Mouse (Mus musculus) CH12.LX (cell line): ENCODE data around the gene Ddias. TPM values are rescaled to one million over a fixed set of nuclear protein-coding genes. Genes with fewer than 3 reads are reported as not detected.

Source experiments
- DNase-seq: peaks from one replicate; pipeline ENCODE4 v3.0.0-alpha.2; 2013; ENCODE audit errors: extremely low read depth
- H3K27ac ChIP-seq: 2 replicates; pipeline ENCODE4 v1.5.1; 2012; ENCODE audit warnings: low read depth, mild to moderate bottlenecking, control low read depth, moderate library complexity; ENCODE audit not compliant: insufficient read depth
- H3K27me3 ChIP-seq: replicated peaks from 2 replicates; pipeline ENCODE3; 2012; ENCODE audit warnings: inconsistent platforms
- H3K36me3 ChIP-seq, 2 experiments: replicated peaks in 1 of 2; 2 replicates each; pipeline versions ENCODE3 to v1.6.1; 2012; ENCODE audit warnings: inconsistent platforms in 1 of 2, low read length in 1 of 2, mild to moderate bottlenecking in 1 of 2, mixed read lengths in 1 of 2, moderate library complexity in 1 of 2; ENCODE audit not compliant: control insufficient read depth in 1 of 2, insufficient read depth in 1 of 2
- H3K4me1 ChIP-seq, 2 experiments: 2 replicates each; pipeline ENCODE4 v1.6.1; 2012; ENCODE audit warnings: inconsistent platforms in 1 of 2, moderate library complexity in 1 of 2; ENCODE audit not compliant: insufficient read depth in 2 of 2, control insufficient read depth in 1 of 2
- H3K4me2 ChIP-seq: 2 replicates; pipeline ENCODE4 v1.6.1; 2012; ENCODE audit warnings: low read depth, mild to moderate bottlenecking, control low read depth; ENCODE audit not compliant: poor library complexity, insufficient read depth, severe bottlenecking
- H3K4me3 ChIP-seq, 3 experiments: fragments of 150-350 bp in 1 of 3; sonication (generic) in 1 of 3; replicated peaks in 1 of 3; 2 replicates each; pipeline versions ENCODE3 to v1.5.1; 2011 to 2012; ENCODE audit warnings: low read depth in 2 of 3, low read length in 2 of 3, mild to moderate bottlenecking in 2 of 3, moderate library complexity in 2 of 3, control low read depth in 1 of 3, improper control_type of control experiment in 1 of 3, inconsistent platforms in 1 of 3, mixed read lengths in 1 of 3; ENCODE audit not compliant: poor library complexity in 1 of 3
- H3K79me2 ChIP-seq: replicated peaks from 2 replicates; pipeline ENCODE4 v1.6.1; 2012; ENCODE audit warnings: mild to moderate bottlenecking, moderate library complexity; ENCODE audit not compliant: control insufficient read depth, poor library complexity, insufficient read depth, severe bottlenecking; ENCODE audit errors: extremely low read depth
- H3K9ac ChIP-seq: 2 replicates; pipeline ENCODE4 v1.6.1; 2012; ENCODE audit warnings: low read depth, mild to moderate bottlenecking, control low read depth, moderate library complexity; ENCODE audit not compliant: insufficient read depth
- H3K9me3 ChIP-seq: replicated peaks from 2 replicates; pipeline ENCODE3; 2012; ENCODE audit warnings: low read length, inconsistent platforms, mixed read lengths
- BHLHE40 ChIP-seq: IDR thresholded peaks from 2 replicates; pipeline ENCODE4 v1.6.1; 2011; ENCODE audit warnings: mild to moderate bottlenecking, low read depth, low read length, improper control_type of control experiment
- CTCF ChIP-seq, 2 experiments: IDR thresholded peaks in 1 of 2; conservative IDR thresholded peaks in 1 of 2; 2 replicates each; pipeline ENCODE4 v1.5.1; 2011 to 2012; ENCODE audit warnings: low read depth in 2 of 2, low read length in 2 of 2, improper control_type of control experiment in 1 of 2, inconsistent platforms in 1 of 2, mild to moderate bottlenecking in 1 of 2, moderate library complexity in 1 of 2
- ELF1 ChIP-seq: IDR thresholded peaks from 2 replicates; pipeline ENCODE4 v1.6.1; 2014; ENCODE audit warnings: low read depth, mild to moderate bottlenecking, inconsistent platforms, low read length, improper control_type of control experiment
- EP300 ChIP-seq: IDR thresholded peaks from 2 replicates; pipeline ENCODE4 v1.6.1; 2011; ENCODE audit warnings: low read length, improper control_type of control experiment
- ETS1 ChIP-seq: conservative IDR thresholded peaks from 2 replicates; pipeline ENCODE4 v1.6.1; 2012; ENCODE audit warnings: low read depth, mild to moderate bottlenecking, inconsistent platforms, low read length, improper control_type of control experiment, moderate library complexity
- GABPA ChIP-seq: IDR thresholded peaks from 2 replicates; pipeline ENCODE4 v1.6.1; 2012; ENCODE audit warnings: low read depth, low read length, improper control_type of control experiment, inconsistent platforms; ENCODE audit not compliant: insufficient replicate concordance
- HCFC1 ChIP-seq: IDR thresholded peaks from 2 replicates; pipeline ENCODE4 v1.6.1; 2012; ENCODE audit warnings: low read depth, mild to moderate bottlenecking, inconsistent platforms, low read length, improper control_type of control experiment
- JUN ChIP-seq: IDR thresholded peaks from 2 replicates; pipeline ENCODE4 v1.6.1; 2011; ENCODE audit warnings: low read depth, mild to moderate bottlenecking, low read length, improper control_type of control experiment, moderate library complexity; ENCODE audit not compliant: insufficient read depth
- KAT2A ChIP-seq: IDR thresholded peaks from 2 replicates; pipeline ENCODE4 v1.6.1; 2012; ENCODE audit warnings: low read length, improper control_type of control experiment, inconsistent platforms; ENCODE audit not compliant: insufficient replicate concordance
- MAX ChIP-seq: IDR thresholded peaks from 2 replicates; pipeline ENCODE4 v1.6.1; 2011; ENCODE audit warnings: low read length, improper control_type of control experiment
- MAZ ChIP-seq: IDR thresholded peaks from 2 replicates; pipeline ENCODE4 v1.6.1; 2012; ENCODE audit warnings: low read depth, mild to moderate bottlenecking, inconsistent platforms, low read length, improper control_type of control experiment, moderate library complexity
- MYC ChIP-seq: IDR thresholded peaks from 2 replicates; pipeline ENCODE4 v1.6.1; 2011; ENCODE audit warnings: low read depth, mild to moderate bottlenecking, improper control_type of control experiment, low read length
- POLR2A ChIP-seq: IDR thresholded peaks from 2 replicates; pipeline ENCODE4 v1.6.1; 2011; ENCODE audit warnings: low read depth, mild to moderate bottlenecking, improper control_type of control experiment, low read length
- RAD21 ChIP-seq: IDR thresholded peaks from 2 replicates; pipeline ENCODE4 v1.6.1; 2011; ENCODE audit warnings: low read depth, mild to moderate bottlenecking, low read length, improper control_type of control experiment, moderate library complexity
- RCOR1 ChIP-seq: conservative IDR thresholded peaks from 2 replicates; pipeline ENCODE4 v1.6.1; 2012; ENCODE audit warnings: low read depth, mild to moderate bottlenecking, inconsistent platforms, low read length, improper control_type of control experiment
- SIN3A ChIP-seq: IDR thresholded peaks from 2 replicates; pipeline ENCODE4 v1.6.1; 2012; ENCODE audit warnings: low read length, improper control_type of control experiment, inconsistent platforms
- SMC3 ChIP-seq: IDR thresholded peaks from 2 replicates; pipeline ENCODE4 v1.6.1; 2011; ENCODE audit warnings: low read depth, low read length, improper control_type of control experiment
- TBP ChIP-seq: conservative IDR thresholded peaks from 2 replicates; pipeline ENCODE4 v1.6.1; 2011; ENCODE audit warnings: low read depth, low read length, improper control_type of control experiment
- TCF12 ChIP-seq: IDR thresholded peaks from 2 replicates; pipeline ENCODE4 v1.6.1; 2014; ENCODE audit warnings: low read depth, mild to moderate bottlenecking, inconsistent platforms, low read length, improper control_type of control experiment
- USF2 ChIP-seq: conservative IDR thresholded peaks from 2 replicates; pipeline ENCODE4 v1.6.1; 2011; ENCODE audit warnings: low read depth, low read length, improper control_type of control experiment
- ZKSCAN1 ChIP-seq: IDR thresholded peaks from 2 replicates; pipeline ENCODE4 v1.6.1; 2012; ENCODE audit warnings: low read depth, inconsistent platforms, low read length, improper control_type of control experiment, borderline replicate concordance
- ZNF384 ChIP-seq: IDR thresholded peaks from 2 replicates; pipeline ENCODE4 v1.6.1; 2012; ENCODE audit warnings: low read depth, low read length, improper control_type of control experiment, inconsistent platforms
- dilution Hi-C: fragments of 300-500 bp; cut with MboI; formaldehyde crosslinking; loops from 2 replicates; pipeline ENCODE4 v1.14.3; 2020; ENCODE audit warnings: low sequenced_read_pairs; ENCODE audit not compliant: extremely low pct_unique_long_range_greater_than_20kb, extremely low pct_ligation_motif_present
- in situ Hi-C: fragments of 300-500 bp; cut with MboI; formaldehyde crosslinking; loops from 3 replicates; pipeline ENCODE4 v1.14.3; 2019; ENCODE audit warnings: low sequenced_read_pairs, low pct_ligation_motif_present, low pct_unique_long_range_greater_than_20kb, mixed read lengths
- polyA plus RNA-seq: library from polyadenylated mRNA; unstranded; fragments of >175 nt; gene quantifications from 2 replicates; pipeline ENCODE4 v1.2.1, GENCODE M21; 2012; ENCODE audit warnings: low read depth; ENCODE audit not compliant: insufficient read length
- total RNA-seq, 2 experiments: library from RNA; depleted of rRNA; stranded (reverse); fragments of 300-350 nt in 1 of 2; fragments of >200 nt in 1 of 2; gene quantifications; 2 replicates each; pipeline ENCODE4 v1.2.3; 2012 to 2014

Ddias gene
- total and polyA plus RNA-seq, 3 experiments, result 17.5 to 38.0 (median 24.0) TPM

GRCm38 (mm10) chr7:92871596-92871995, 2.5 kb downstream of the Ddias start:
- peaks cover 22% of the 10 kb centered on the region for H3K79me2 ChIP-seq
- no peak overlapping the region for H3K9ac ChIP-seq
- H3K27ac ChIP-seq, result no peak overlapping the region
- H3K4me1 ChIP-seq, result peaks cover 0 to 30% of the 10 kb centered on the region in 2 experiments; a peak in 2 of 4 replicates
- dilution Hi-C loops, result no loop called here
- peaks cover 3 to 28% of the 10 kb centered on the region in 2 experiments for H3K36me3 ChIP-seq
- no peak for DNase-seq
- in situ Hi-C loops, result loop anchor here (10.0 kb wide), 3 partner anchors 73 to 767 kb away; no protein-coding TSS in a partner anchor
- no peak overlapping the region for H3K4me2 ChIP-seq
- H3K9me3 ChIP-seq, result no peaks in the 10 kb centered on the region
- TF ChIP-seq ETS1 (no peak), RCOR1 (no peak), TCF12 (no peak), SIN3A (no peak), HCFC1 (no peak), ZNF384 (no peak), GABPA (no peak), MYC (no peak), RAD21 (no peak), JUN (no peak), ZKSCAN1 (no peak), MAZ (no peak), KAT2A (no peak), EP300 (no peak), USF2 (no peak), TBP (no peak), BHLHE40 (no peak), ELF1 (no peak)
- no peaks in the 10 kb centered on the region for H3K27me3 ChIP-seq
- H3K4me3 ChIP-seq, result no peak overlapping the region

GRCm38 (mm10) chr7:92870161-92870560, 3.9 kb downstream of the Ddias start:
- no peak overlapping the region for H3K9ac ChIP-seq
- no peak overlapping the region for H3K4me2 ChIP-seq
- peaks cover 0 to 30% of the 10 kb centered on the region in 2 experiments; a peak in 2 of 4 replicates for H3K4me1 ChIP-seq
- no peak overlapping the region for H3K4me3 ChIP-seq
- in situ Hi-C loops, result loop anchor here (10.0 kb wide), 3 partner anchors 75 to 765 kb away; no protein-coding TSS in a partner anchor
- peaks cover 4 to 42% of the 10 kb centered on the region in 2 experiments for H3K36me3 ChIP-seq
- no peak for TF ChIP-seq MAX
- TF ChIP-seq POLR2A, result no peak
- peak; percentile 64 for TF ChIP-seq RAD21
- TF ChIP-seq SMC3, result peak; percentile 38
- peak in 1 of 2 experiments; percentile 65; a peak in 2 of 4 replicates for TF ChIP-seq CTCF (conservative IDR thresholded peaks at IDR 0.05 in 1 of 2, IDR thresholded peaks at IDR 0.05 in 1 of 2; ENCODE audit: low read depth in 2 of 2, low read length in 2 of 2)
- H3K9me3 ChIP-seq, result no peaks in the 10 kb centered on the region
- peaks cover 19% of the 10 kb centered on the region for H3K79me2 ChIP-seq
- dilution Hi-C loops, result no loop called here
- H3K27ac ChIP-seq, result no peak overlapping the region
- DNase-seq, result no peak
- no peaks in the 10 kb centered on the region for H3K27me3 ChIP-seq
